Mouse (Mus musculus) thymus, postnatal 36 days (tissue): Measurements from ENCODE around the gene Mcfd2.
"Not testable (repeated sequence)": the region's sequence is repeated elsewhere in the genome, so short reads cannot be mapped to it uniquely, and the experiment has no call there.

Experiments
- DNase-seq, 2 experiments: peaks; one replicate each; pipeline ENCODE4 v3.0.0; 2022; ENCODE audit warnings: mixed read lengths in 2 of 2

Gene Mcfd2

GRCm38 (mm10) chr17:87265792-87266186 is at the start of gene Mcfd2:
Gene Mcfd2, minus strand, starts transcription at chr17:87265935.
- peak; percentile 89 to 90 for DNase-seq

GRCm38 (mm10) chr17:87315021-87315531 is 49.3 kb upstream of the Mcfd2 start:
- DNase-seq = peak; percentile 90 to 93

- peak; percentile 49 to 60 for DNase-seq
Measured at GRCm38 (mm10) chr17:87314530-87314946, 48.8 kb upstream of the Mcfd2 start.

- no peak for DNase-seq
Measured at GRCm38 (mm10) chr17:87314121-87314520, 48.4 kb upstream of the Mcfd2 start.

GRCm38 (mm10) chr17:87312924-87313870 is 47.5 kb upstream of the Mcfd2 start:
- DNase-seq = no peak

GRCm38 (mm10) chr17:87312351-87312750 is 46.6 kb upstream of the Mcfd2 start:
- DNase-seq = no peak

- no peak for DNase-seq
Measured at GRCm38 (mm10) chr17:87310497-87310896, 44.8 kb upstream of the Mcfd2 start.

GRCm38 (mm10) chr17:87309073-87309788 is 43.5 kb upstream of the Mcfd2 start:
- no peak for DNase-seq

- DNase-seq = peak; percentile 31 to 52
Measured at GRCm38 (mm10) chr17:87306746-87307145, 41.0 kb upstream of the Mcfd2 start.

- DNase-seq = no peak
Measured at GRCm38 (mm10) chr17:87305065-87305464, 39.3 kb upstream of the Mcfd2 start.

GRCm38 (mm10) chr17:87304151-87304894 is 38.6 kb upstream of the Mcfd2 start:
- no peak for DNase-seq

- DNase-seq = no peak
Measured at GRCm38 (mm10) chr17:87302014-87302794, 36.5 kb upstream of the Mcfd2 start.

GRCm38 (mm10) chr17:87301607-87302006 is 35.9 kb upstream of the Mcfd2 start:
- not testable (repeated sequence) for DNase-seq

- no peak for DNase-seq
Measured at GRCm38 (mm10) chr17:87300340-87300739, 34.6 kb upstream of the Mcfd2 start.

GRCm38 (mm10) chr17:87298944-87299343 is 33.2 kb upstream of the Mcfd2 start:
- DNase-seq = peak; percentile 35 to 53

- not testable (repeated sequence) for DNase-seq
Measured at GRCm38 (mm10) chr17:87296701-87297100, 31.0 kb upstream of the Mcfd2 start.

- no peak for DNase-seq
Measured at GRCm38 (mm10) chr17:87295738-87296137, 30.0 kb upstream of the Mcfd2 start.

- no peak for DNase-seq
Measured at GRCm38 (mm10) chr17:87293125-87293524, 27.4 kb upstream of the Mcfd2 start.

- no peak for DNase-seq
Measured at GRCm38 (mm10) chr17:87291782-87292181, 26.0 kb upstream of the Mcfd2 start.

GRCm38 (mm10) chr17:87291037-87291436 is 25.3 kb upstream of the Mcfd2 start:
- DNase-seq = no peak

GRCm38 (mm10) chr17:87289367-87289766 is 23.6 kb upstream of the Mcfd2 start:
- no peak for DNase-seq

GRCm38 (mm10) chr17:87288131-87288530 is 22.4 kb upstream of the Mcfd2 start:
- DNase-seq = no peak
